Mouse (Mus musculus) adrenal gland, adult 18-20 months (tissue): ENCODE measurements around the gene Afap1. TPM values are rescaled to one million over a fixed set of nuclear protein-coding genes. Genes with fewer than 3 reads are reported as not detected.
A peak's percentile ranks its signal among the peaks of the same experiment; 100 is the strongest.

Source experiments
- DNase-seq, 2 experiments: peaks; one replicate each; pipeline ENCODE4 v3.0.0; 2021 to 2022; ENCODE audit warnings: low spot score in 2 of 2
- long read RNA-seq, 2 experiments: library from polyadenylated mRNA; stranded (forward); transcript quantifications; one replicate each; pipeline ENCODE4 v2.0.0; 2021
- total RNA-seq, 2 experiments: library from RNA; stranded (reverse); gene quantifications; 1 replicate in 1 of 2; 2 replicates in 1 of 2; pipeline ENCODE4 v1.2.3; 2021

Gene Afap1
- 10 to 100 TPM; 15.3 to 33.0 TPM for total RNA-seq
- long read RNA-seq, experiment 1, full-length matches to known transcripts, result 3 of 6 reads
- long read RNA-seq, experiment 1, partial matches to known transcripts, result 0 of 6 reads
- long read RNA-seq, experiment 1, other reads (novel, unspliced or antisense), result 3 of 6 reads
- long read RNA-seq, experiment 2, partial matches to known transcripts, result 0 of 3 reads
- long read RNA-seq, experiment 2, other reads (novel, unspliced or antisense), result 3 of 3 reads

DNA sequence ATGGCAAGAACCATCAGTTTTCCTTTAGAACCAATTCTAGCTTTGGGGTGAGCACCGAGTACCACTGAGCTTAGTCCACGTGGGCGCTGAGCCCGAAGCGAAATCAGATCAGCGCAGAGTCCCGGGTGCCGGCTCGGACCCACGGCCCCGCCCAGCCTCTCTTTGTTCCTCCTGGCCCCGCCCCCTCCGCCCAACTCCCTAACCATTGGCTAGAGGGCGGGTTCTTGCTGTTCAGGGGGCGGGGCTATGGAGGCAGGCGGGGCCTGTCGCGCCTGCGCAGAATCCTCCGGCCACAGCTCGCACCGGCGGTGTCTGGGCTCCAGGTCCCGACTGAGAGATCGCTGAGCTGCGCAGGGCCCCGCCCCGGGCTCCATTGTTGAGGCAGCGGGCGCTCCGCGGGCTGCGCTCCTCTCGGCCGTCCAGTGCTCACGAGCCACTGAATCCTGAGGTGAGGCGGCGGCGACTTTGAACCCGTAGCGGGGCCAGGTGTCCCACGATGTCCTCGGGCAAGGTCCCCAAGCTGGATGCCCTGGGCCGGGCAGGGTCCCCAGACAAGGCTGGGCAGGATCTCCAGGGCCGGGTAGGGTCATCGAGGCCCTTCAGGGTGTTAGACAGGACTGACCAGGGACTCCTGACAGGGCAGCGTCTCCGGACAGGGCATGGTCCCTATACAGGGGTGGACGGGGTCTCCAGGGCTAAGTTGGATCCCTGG, at the start of gene Afap1:
Afap1 (plus strand) TSS at position 227 of the 712 bp plus-strand sequence.
- peak; percentile 99 for DNase-seq

DNA sequence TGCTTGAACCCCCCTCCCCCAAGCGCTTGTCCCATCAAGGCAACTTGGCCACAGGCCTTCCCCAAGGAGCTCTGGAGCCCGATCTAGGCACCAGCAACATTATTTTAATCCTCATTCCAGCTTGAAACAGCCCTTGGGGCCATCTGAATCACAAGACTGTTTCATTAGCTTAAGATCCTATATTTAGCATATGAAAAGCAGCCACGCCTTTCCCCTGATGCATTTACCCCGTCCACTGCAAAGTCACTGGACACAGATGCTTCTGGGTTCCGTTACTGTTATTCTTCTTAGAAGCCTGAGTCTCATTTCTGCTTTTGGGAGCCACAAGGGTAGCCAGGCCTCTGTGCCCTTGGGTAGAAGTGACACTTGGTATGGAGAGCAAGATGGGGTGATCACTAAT, 41.6 kb upstream of the Afap1 start:
- no peak for DNase-seq

DNA sequence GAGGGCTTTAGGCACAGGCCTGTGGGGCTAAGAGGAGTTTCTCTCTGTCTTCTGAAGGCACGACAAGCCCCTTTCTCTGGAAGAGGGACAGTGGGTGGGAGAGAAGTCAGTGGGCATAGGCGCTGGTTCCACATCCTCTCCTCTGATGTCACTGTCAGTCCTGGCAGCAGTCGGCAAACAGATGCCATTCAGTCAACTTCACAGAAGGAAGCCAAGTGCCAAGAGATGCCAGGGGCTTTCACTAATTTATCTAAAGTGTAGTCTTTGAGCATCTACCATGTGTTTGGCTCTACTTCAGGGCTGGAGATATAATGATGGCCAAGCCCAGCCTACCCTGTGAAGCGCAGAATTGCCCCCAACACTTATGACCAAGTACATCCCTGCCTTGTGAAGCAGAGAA, 39.7 kb upstream of the Afap1 start:
- DNase-seq, result no peak

DNA sequence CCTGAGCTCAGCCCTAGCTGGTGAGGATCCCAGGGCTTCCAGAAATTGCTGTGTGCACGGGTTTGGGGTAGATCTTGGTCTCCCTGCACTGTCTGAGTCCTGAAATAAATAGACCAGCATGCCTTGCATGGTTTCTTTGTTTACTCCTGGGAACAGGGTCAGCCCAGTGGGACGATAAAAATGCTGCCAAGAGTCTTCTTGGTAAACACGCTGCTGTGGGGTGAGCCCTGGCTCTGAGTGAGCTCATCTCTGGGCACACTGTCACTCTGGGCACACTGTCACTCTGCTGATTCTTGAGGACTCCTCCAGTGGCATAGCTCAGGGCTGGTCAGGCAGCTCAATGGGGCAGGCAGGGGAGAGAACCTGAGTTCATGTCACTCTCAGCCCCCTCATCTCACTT, 36.9 kb upstream of the Afap1 start:
- no peak for DNase-seq

DNA sequence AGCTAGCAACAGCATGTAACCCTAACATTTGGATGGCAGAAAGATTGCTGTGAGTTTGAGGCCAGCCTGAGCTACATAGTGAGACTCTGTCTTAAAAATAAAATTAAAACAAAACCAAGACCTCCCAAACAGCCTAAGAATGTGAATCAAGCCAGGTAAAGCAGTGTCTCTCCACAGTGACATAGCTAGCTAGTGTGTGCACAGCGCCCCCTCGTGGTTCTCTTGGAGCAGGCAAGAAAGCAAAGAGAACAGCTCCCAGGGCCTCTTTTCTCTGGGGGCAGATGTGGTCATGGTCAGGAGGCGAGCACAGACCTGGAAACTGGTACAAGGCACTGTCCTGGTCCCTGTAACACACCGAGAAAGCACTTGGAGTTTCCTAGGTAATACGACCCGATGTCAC, 35.0 kb upstream of the Afap1 start:
- peak; percentile 53 to 67 for DNase-seq

DNA sequence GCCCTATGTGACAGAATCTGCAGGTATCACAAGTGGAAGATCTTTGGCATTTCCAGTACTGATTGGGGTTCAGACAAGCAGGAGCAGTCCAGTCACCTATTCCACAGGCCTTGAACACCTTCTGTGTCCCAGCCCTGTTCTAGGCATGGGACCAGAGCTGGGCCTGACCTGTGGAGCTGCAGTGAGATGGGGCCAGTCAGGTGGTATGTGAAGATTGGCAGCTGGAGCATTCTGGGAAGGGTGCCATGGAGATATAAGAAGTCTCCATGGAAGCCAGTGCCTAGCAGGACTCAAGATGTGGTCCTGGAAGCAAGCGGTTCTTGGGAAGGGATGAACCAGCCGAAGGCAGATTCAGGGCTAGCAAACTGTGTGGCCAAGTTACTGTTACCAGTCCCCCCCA, 31.7 kb upstream of the Afap1 start:
- no peak for DNase-seq

DNA sequence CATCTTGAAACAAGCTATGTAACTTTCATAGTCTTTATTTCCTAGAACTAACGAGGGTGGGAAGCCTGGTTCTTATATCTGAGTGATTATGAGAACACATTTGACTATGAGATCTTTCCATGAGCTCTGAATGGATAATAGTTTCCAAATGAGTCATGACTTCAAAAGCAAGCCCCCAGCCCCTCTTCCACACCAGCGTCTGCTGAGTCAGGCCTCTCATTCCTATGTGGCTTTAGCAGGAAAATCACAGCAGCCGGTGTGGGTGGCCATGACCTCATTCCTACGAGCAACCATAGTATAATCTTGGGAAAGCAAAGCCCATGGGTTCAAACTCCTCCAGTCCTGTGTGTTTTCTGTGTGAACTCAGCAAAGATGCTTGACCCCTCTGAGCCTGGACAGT, 23.1 kb upstream of the Afap1 start:
- DNase-seq, result no peak

DNA sequence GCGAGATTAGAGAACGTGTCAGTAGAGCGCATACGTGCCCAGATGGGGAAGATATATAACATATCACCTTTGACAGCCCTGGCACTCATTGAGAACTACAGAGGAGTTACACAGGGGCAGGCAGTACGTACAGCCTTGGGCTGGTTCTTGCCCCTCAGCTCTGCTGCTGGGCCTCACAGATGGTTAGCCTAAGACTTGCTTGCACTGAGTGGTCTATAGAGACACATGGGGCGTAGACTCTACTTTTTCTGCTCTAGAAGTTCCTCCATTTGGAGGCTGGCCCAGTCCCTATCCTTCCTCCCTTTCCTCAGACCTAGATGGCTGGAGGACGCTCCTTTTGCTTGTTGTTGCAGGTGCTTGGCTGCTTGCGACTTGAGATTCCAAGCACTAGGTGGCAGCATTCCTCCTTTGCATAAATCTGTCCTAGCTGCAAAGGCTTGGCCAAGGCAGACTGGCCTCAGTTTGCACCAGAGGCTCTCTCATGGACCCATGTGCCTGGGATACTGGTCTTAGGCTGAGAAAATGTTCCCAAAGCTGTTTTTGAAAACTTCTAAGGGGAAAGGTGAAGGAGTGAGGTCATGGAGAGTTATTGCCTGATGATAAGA, 22.6 kb upstream of the Afap1 start:
- peak; percentile 51 to 58 for DNase-seq

DNA sequence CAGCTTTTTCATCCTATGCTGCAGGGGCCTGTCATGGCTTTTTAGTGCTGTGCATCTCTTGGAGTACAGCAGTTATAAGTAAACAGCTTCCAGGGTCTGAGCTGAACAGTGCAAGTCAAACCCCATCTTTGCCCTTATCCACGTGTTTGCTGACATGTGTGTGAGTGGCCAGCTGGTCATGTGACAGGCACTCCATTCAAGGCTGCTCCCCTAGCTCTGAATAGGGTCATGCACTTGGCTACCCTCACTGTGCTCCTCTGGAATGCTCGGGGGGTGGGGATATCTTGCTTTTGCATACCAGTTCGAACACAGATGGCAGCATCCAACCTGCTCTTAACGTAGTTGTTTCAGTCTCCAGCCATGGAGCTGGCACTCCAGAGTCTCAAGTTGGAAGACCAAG, 19.7 kb upstream of the Afap1 start:
- DNase-seq, result no peak

DNA sequence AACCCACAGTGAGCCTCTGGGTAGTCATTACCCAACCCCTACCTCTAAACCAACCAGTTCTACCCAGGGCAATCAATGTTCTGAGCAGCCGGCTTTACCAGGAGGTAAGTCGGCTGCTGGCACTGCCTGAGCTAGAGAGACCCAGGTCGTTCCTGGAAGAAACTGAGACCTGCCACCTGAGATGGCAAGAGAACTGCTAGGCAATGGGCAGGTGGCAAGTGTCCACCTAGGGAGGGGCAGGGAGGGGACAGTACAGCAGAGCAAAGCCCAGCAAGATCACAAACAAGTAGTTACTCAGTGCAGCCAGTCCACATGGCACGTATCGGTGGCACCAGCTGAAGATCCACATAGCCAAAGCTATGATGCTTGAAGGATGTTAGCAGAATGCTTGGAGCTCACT, 16.9 kb upstream of the Afap1 start:
- DNase-seq, result no peak

DNA sequence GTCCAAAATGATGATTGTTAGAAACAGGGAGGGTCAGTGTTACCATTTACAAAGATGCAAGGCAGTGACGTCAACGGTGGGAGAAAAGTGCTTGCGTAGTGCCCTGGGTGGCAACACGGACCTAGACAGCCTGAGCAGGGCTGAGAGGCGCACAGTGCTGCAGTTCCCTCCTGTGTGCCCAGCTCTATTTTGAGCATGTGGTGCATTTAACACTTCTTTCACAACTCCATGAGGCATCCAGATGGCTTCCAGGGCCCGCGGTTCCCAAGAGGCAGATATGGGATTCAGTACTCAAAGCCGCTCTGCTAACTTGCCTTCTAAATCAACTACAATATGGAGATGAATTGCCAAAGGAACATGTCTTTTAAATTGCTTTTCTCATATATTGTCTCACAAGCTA, 13.9 kb upstream of the Afap1 start:
- no peak for DNase-seq

DNA sequence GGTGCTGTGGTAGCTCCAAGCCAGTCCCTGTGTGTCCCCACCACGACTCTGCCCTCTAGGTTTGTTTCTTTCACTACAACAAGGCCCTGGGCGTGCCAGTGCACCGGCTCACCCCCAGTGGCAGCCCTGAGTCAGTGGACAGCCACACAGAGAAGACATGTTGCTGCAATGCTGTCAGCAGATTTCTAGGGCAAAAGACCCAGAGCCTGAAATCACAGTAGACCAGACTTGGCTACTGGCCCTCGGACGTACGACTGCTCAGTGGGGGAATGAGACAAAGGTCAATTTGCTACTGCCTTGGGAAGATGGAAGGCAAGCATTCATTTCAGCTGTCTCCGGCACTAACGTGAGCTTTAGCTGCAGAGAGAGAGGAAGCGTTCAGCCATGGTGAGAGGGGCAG, 10.7 kb upstream of the Afap1 start:
- no peak for DNase-seq

DNA sequence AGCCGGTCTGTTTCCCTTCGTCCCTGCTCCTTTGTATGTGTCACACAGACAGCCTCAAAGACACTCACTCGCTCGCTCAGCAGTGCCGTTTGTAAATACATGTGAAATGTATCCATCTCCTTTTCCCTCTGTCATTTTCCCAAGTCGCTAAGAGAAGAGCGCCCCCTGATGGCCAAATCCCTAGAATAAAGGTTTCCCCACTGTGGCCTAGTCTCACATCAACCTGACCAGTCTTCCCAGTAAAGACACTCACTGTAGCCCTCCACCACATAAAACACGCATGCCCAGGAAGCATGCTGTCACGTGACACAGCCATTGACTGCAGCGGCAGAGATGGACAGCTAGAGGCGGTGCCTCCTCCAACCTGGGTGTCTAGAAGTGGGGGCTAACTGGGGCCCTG, 8.9 kb upstream of the Afap1 start:
- peak; percentile 22 to 60 for DNase-seq

DNA sequence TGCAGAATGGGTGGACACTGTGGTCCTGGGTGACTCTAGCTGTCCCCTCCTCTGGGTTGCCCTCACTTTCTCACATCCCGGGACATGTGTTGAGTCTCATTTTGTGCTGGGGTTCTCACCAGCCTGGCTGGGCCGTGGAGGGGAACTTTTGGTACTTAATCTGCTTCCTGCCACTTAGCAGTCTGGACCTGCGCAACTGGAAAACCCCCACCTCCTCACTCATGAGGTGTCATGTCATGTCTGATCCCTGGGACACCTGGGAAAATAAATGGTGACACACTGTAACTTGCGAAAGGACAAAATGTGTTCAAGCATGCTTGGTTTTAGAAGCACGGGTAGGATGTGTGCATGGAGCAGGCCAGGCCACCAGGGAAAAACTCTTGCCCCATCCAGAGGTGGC, 8.4 kb upstream of the Afap1 start:
- no peak for DNase-seq

DNA sequence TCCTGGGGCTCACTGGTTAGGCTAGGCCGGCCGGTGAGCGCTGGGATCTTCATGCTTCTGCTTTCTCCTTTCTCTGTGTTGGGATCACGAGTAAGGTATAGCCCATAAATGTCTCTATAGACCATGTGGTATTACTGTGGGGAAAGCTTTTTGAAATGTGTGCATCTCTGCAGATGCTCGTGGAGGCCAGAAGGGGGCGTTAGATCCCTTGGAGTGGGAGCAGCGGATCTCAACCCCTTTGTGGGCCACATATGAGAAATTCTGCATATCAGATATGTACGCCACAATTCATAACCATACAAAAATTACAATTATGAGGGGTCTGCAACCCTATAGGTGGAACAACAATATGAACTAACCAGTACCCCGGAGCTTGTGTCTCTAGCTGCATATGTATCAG, 4.2 kb upstream of the Afap1 start:
- DNase-seq, result no peak

DNA sequence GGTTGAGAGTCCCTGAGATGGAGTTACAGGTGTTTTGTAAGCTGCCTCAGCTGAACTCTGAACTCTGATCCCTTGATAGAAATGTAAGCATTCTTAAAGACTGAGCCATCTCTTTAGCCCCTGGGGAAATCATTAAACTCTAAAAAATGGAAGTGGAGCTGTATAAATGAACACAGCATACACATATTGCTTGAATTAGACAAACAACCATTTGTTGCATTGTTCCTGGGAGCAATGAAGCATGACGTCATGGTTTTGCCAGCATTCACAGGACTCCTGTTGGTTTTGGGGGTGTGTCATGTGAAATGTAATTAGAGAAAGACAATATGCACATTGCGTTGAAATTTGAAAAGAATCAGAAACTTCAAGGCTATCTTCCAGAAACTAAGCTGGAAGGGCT, 3.5 kb upstream of the Afap1 start:
- DNase-seq, result no peak

DNA sequence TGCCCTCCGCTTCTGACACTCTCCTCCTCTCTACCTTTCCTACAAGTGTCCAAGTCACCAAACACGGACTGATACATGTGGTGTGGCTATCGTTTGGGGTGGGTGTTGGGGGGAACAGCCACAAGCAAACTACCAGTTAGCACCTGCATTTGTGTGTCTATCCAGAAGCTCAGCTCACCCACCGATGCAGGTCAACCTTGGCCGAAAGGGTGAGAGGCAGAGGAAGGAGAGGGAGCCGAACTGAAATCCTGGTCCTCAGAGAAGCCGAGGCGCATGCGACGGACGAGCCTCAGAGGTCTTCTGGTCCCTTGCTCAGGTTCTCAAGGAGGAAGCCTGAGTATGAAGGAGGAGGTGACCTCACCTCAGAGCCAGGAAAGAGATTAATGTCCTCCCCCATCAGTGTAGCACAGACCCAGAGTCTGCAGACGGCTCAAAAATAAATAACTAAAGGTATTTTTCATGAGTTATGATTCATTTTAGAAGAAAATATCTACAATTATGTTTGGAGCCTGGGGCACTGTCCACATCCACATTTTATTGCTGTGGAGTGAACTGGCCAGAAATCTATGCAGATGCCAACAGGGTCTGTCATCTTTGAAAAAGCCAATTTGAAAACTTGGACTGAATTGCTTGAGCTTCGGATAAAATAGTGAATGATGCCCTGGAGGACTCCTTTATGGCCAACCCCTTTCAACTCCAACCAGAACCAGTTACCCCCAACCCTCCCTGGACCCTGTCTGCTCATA, 2.0 kb upstream of the Afap1 start:
- DNase-seq, result no peak

DNA sequence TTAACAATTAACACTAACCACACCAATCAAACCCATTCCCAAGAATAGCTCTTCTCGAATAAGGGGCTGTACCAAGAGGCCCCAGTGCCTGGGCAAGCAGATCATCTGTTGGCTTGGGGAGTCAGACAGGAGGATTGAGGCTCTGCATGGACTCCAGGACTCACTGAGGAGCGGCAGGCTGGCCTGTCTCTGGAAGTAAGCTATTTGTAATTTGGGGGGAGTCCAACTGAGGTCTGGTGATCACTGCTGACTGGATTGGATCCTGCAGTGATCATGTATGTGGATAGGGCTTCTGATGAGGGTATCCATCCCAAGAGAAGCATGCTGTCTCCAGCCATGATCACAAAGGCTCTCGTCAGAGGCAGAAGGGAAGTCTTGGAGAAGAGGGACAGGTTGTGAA, 756 bp upstream of the Afap1 start:
- DNase-seq, result no peak

DNA sequence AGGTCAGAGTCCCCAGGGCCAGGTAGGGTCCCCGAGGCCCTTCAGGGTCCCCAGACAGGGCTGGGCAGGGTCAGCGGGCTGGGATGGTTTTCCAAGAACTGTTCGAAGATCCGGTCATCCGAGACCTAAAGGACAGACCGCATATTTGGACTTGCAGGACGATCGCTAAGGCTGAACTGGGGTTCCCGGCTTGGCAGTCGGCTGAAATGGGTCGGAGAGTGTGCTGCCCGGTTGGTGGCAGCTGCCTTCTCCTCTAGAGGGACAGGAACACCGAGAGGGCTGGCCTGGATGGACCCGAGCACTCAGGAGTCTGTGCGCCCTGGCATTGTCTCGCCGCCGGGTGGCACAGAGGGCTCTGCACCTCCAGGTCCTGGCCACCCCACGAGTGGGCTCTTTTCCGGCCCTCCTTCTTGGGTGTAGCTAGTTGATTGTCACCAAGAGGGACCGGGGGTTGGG, 714 bp downstream of the Afap1 start:
- DNase-seq, result peak; percentile 62 to 64

DNA sequence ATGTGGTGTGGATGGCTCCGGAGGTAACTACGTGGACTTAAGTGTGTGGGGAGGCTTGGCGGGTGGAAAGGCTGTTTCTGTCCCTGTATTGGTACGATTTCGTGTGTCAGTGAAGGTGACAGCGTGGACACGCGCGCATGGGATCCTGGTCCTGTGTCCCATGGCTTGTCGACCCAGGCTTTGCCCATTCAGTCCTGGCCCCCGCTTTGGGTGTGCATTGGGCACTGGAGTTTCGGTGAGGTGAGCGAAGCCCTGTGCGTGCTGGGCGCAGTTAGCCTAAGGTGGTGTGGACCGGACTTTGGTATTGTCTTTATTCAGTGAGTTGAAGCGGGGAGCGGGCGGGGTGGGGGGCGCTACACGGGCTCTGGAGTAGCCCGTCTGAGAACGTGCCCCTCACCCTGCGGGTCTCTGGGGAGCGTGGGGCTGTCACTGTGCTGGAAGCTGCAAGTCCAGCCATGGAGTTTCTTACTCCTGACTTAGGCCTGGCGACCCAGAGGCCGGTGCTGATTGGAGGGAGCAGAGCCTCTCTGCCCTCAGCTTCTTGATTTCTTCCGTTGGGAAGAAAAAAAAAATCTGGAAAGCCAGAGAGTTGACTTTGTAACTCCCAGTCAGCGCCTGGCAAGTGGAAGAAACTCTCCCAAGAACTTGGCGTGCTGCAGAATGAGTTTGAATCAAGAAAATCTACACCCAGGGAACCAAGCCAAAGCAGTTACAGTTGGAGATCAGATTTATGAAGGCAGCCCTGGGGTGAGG, 1.4 kb downstream of the Afap1 start:
- peak in 1 of 2 experiments; percentile 35 for DNase-seq

DNA sequence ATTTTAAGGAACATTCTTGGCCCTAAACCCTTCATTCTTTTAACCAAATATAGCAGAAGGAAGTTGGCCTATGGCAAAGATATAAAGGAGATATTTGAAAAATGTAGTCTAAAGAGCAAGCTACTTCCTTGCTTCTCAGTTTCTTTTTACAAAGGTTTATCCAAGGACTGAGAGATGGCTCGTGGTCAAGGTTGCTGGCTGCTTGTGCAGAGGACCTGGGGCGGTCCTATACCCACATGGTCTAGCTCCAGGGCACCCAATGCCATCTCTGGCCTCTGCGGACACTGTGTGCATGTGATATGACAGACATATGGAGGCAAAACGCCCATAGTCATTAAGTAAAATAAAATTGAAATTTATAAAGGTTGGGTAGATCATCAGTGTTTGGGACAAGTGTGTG, 2.8 kb downstream of the Afap1 start:
- no peak for DNase-seq
